Mouse (Mus musculus) small intestine, adult 2 months (tissue): Measurements from ENCODE around the gene Zfp148. TPM values are rescaled to one million over a fixed set of nuclear protein-coding genes. Genes with fewer than 3 reads are reported as not detected.

Source experiments
- H3K27ac ChIP-seq: fragments of 200-500 bp; 2 replicates; pipeline ENCODE4 v1.5.1; 2012; ENCODE audit warnings: low read depth, low read length, control low read depth, inconsistent platforms; ENCODE audit not compliant: insufficient read depth
- H3K27me3 ChIP-seq: fragments of 200-500 bp; 2 replicates; pipeline ENCODE4 v1.6.1; 2012; ENCODE audit warnings: mild to moderate bottlenecking, moderate library complexity, low read length, inconsistent platforms; ENCODE audit not compliant: control insufficient read depth, insufficient read depth
- H3K36me3 ChIP-seq: fragments of 200-500 bp; 2 replicates; pipeline ENCODE4 v1.6.1; 2012; ENCODE audit warnings: mild to moderate bottlenecking, low read length, control low read depth, inconsistent platforms; ENCODE audit not compliant: control insufficient read depth, insufficient read depth
- H3K4me1 ChIP-seq: fragments of 200-500 bp; 2 replicates; pipeline ENCODE4 v1.6.1; 2012; ENCODE audit warnings: low read length, inconsistent platforms, mixed read lengths; ENCODE audit not compliant: control insufficient read depth, insufficient read depth, insufficient read length
- H3K4me3 ChIP-seq: fragments of 200-500 bp; 2 replicates; pipeline ENCODE4 v1.5.1; 2012; ENCODE audit warnings: low read depth, mild to moderate bottlenecking, control low read depth, inconsistent platforms, low read length, moderate library complexity
- CTCF ChIP-seq: fragments of 200-500 bp; IDR thresholded peaks from 2 replicates; pipeline ENCODE4 v1.5.1; 2012; ENCODE audit warnings: low read depth, mild to moderate bottlenecking, control low read depth, inconsistent platforms, low read length, moderate library complexity, mixed read lengths; ENCODE audit not compliant: insufficient replicate concordance, insufficient read length; ENCODE audit errors: extremely low read depth
- POLR2A ChIP-seq: fragments of 200-500 bp; IDR thresholded peaks from 2 replicates; pipeline ENCODE4 v1.6.1; 2012; ENCODE audit warnings: low read depth, mild to moderate bottlenecking, control low read depth, inconsistent platforms, low read length, moderate library complexity
- WGBS: fragments of 180-500 bp; shearing (Covaris S2); methylation state at CpG from one replicate; pipeline ENCODE4 v1.1.7; 2018; 5-methylcytosine and 5-hydroxymethylcytosine counted together
- polyA plus RNA-seq: library from polyadenylated mRNA; depleted of rRNA; stranded (reverse); fragments of >200 nt; gene quantifications from 2 replicates; pipeline ENCODE4 v1.2.3, GENCODE M21; 2012

The Zfp148 gene
- polyA plus RNA-seq, 1 experiment, result 4.0 TPM

DNA sequence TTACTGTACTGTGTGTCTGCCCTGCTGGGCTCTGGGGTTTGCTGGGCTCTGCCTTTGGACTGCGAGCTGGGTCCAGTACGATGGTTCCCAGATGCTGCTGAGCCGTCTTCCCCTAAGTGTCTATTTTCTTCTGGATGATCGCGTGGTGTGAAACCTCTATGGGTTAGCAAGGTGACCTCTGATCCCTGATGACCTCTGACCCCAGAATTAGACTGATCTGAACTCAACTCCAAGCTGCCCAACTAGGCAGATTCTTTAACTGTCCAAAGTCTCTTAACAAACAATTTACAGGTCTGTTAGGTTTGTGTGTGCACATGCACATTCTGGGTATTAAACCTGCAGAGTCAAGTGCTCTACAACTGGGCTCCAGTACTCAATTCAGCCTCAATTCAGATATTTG, 37.5 kb upstream of the Zfp148 start:
- H3K27ac ChIP-seq, result no peak overlapping the region
- H3K4me1 ChIP-seq, result peaks cover 2% of the 10 kb centered on the region
- no peaks in the 10 kb centered on the region for H3K27me3 ChIP-seq
- 83% methylated on average over 5 of the region's 5 CpGs for WGBS
- H3K36me3 ChIP-seq, result no peaks in the 10 kb centered on the region
- TF ChIP-seq POLR2A, result no peak
- TF ChIP-seq CTCF, result no peak
- no peak overlapping the region for H3K4me3 ChIP-seq

DNA sequence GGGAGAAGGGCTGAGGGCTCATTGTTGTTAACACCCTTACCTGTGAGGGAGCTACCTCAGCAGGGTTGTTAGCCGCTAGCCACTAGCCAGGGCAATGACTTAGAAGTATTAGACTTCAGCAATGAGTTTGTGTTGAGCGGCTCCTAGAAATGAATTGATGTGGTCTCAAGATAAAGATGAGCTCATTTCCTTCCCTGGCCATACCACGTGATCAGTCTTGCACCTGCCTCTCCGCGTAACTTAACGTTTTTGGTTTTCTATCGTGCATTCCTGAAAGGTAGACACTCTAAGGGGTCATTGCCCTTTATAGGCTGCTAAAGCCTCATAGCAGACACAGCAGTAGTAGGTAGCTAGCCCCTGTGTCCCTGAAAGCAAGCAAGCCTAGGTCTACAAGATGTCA, 37.0 kb upstream of the Zfp148 start:
- Histone ChIP-seq H3K4me3 (no peak overlapping the region), H3K27ac (no peak overlapping the region), H3K36me3 (no peaks in the 10 kb centered on the region), H3K4me1 (peaks cover 2% of the 10 kb centered on the region), H3K27me3 (no peaks in the 10 kb centered on the region)
- TF ChIP-seq CTCF (no peak), POLR2A (no peak)
- WGBS, result 70% methylated on average over 7 of the region's 7 CpGs

DNA sequence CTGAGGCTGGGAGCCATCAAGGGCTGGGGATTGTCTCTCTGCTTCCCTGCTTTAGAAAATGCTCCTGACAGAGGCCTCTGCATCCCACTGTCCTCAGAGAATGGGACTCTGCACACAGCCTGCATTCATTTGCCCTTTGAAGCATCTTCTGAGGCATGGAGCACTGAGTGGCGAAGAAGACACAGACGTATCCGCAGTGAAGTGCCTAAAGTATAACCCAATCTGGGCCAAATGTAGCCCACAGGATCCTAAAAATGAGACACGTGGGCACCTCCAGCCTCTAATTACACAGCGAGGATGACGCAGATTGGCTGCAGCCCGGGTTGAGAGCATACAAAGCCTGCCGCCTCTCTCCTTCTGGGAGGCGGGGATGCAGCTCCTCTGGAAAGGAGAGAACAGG, 36.3 kb upstream of the Zfp148 start:
- H3K27me3 ChIP-seq, result no peaks in the 10 kb centered on the region
- H3K4me3 ChIP-seq, result peak overlapping the region; percentile 10; the same call in 1 of the 2 replicates
- no peak for TF ChIP-seq CTCF
- TF ChIP-seq POLR2A, result no peak
- 65% methylated on average over 9 of the region's 9 CpGs for WGBS
- peaks cover 2% of the 10 kb centered on the region for H3K4me1 ChIP-seq
- no peaks in the 10 kb centered on the region for H3K36me3 ChIP-seq
- H3K27ac ChIP-seq, result no peak overlapping the region

DNA sequence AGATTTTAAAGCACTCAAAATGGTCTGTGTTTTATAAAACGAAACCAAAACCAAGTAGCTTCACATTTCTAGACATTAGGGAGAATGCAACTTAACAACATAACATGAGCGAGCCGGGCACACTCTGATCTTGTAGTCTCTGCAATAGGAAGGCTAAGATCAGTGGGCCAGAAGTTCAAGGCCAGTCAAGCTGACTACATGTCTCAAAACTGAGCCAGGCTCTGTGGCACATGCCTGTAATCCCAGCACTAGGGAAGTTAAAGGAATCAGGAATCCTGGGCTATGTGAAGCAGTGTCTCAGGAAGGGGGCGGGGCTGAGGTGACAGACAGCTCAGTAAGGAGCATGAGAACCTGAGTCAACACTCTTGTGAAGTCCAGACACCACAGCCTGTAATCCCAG, 35.8 kb upstream of the Zfp148 start:
- WGBS, result 47% methylated on average over 4 of the region's 4 CpGs
- no peaks in the 10 kb centered on the region for H3K27me3 ChIP-seq
- H3K36me3 ChIP-seq, result no peaks in the 10 kb centered on the region
- TF ChIP-seq CTCF (no peak), POLR2A (no peak)
- no peak overlapping the region for H3K27ac ChIP-seq
- peak overlapping the region; percentile 5; the same call in 1 of the 2 replicates for H3K4me3 ChIP-seq
- H3K4me1 ChIP-seq, result peaks cover 2% of the 10 kb centered on the region

DNA sequence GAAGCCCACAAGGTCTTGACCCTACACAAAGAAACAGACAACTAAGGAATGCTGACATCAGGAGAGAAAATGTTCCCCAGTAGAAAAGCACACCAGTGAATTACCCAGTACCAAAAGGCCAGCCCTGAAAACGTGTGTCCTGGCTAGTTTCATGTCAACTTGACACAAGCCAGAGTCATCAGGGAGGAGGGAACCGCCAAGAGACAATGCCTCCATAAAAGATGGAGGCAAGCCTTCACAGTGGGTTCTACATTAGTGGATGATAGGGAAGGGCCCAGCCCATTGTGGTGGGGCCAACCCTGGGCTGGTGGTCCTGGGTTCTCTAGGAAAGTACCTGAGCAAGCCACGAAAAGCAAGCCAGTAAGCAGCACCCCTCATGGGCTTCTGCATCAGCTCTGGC, 34.3 kb upstream of the Zfp148 start:
- no peak overlapping the region for H3K27ac ChIP-seq
- WGBS, result 70% methylated on average over 3 of the region's 3 CpGs
- no peak for TF ChIP-seq CTCF
- no peak for TF ChIP-seq POLR2A

DNA sequence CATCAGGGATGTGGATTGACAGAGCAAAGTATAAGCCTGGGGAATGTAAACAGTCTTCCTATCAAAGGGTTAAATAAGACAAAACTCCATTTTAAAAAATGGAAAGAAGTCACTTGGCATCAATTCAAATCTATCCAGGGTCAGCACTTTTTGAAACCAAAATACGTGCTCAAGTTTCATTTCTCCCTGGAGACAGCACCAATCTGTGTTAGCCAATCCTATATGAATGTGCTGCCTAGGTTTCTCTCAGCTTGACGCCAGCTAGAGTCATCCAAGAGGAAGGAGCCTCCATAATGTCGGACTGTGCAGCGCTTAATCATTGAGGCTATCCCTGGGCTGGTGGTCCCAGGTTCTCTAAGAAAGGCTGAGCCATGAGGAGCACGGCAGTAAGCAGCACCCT, 33.5 kb upstream of the Zfp148 start:
- no peak overlapping the region for H3K4me3 ChIP-seq
- 68% methylated on average over 5 of the region's 5 CpGs for WGBS
- H3K36me3 ChIP-seq, result no peaks in the 10 kb centered on the region
- TF ChIP-seq CTCF (no peak), POLR2A (no peak)
- H3K27ac ChIP-seq, result peak overlapping the region; percentile 44; the same call in 1 of the 2 replicates
- H3K4me1 ChIP-seq, result peaks cover 2% of the 10 kb centered on the region
- H3K27me3 ChIP-seq, result no peaks in the 10 kb centered on the region

More for the DNA sequence above, 34.3 kb upstream of the Zfp148 start:
- Histone ChIP-seq H3K4me3 (no peak overlapping the region), H3K4me1 (peaks cover 2% of the 10 kb centered on the region), H3K27me3 (no peaks in the 10 kb centered on the region), H3K36me3 (no peaks in the 10 kb centered on the region)

DNA sequence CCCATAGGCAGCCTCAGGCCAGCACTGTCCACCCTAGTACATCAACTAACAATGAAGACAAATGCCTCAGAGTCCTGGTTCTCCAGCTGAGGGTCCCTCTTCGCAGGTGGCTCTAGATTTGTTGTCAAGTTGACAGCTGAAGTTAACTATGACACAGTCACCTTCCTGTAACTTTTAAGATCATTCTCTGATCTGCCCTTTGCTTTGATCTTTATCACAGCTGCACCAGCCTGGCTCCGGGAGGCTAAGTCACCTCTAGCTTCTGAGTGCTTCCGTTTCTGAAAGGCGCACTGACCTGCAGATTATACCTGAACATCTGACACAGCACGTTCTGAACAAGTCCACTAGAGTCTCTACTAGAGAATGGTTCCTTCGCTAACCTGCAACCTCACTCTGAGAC, 22.8 kb upstream of the Zfp148 start:
- Histone ChIP-seq H3K27me3 (no peaks in the 10 kb centered on the region), H3K36me3 (no peaks in the 10 kb centered on the region), H3K27ac (no peak overlapping the region), H3K4me1 (no peaks in the 10 kb centered on the region), H3K4me3 (no peak overlapping the region)
- 55% methylated on average over 6 of the region's 6 CpGs for WGBS
- TF ChIP-seq CTCF (no peak), POLR2A (no peak)

DNA sequence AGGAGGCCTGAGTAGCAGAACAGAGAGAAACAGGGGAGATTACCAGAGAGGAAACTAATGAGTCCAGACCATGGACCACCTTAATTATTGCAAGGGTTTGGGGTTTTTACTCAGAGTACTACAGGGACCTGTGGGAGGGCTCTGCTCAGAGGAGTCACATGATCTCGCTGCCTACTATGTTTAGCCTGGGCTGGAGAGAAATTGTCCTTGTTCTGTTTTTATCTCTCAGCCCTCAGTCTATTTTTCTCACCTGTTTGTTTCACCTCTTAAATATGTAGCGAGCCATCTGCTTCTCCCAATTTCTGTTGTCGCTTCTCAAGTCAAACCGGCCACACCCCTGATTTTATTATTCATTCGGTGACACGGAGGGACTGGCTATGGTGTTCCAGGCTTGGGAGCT, 14.9 kb upstream of the Zfp148 start:
- H3K4me3 ChIP-seq, result no peak overlapping the region
- H3K27me3 ChIP-seq, result no peaks in the 10 kb centered on the region
- WGBS, result 68% methylated on average over 6 of the region's 6 CpGs
- peak overlapping the region; percentile 42; the same call in 1 of the 2 replicates for H3K27ac ChIP-seq
- TF ChIP-seq POLR2A, result no peak
- no peaks in the 10 kb centered on the region for H3K36me3 ChIP-seq
- no peaks in the 10 kb centered on the region for H3K4me1 ChIP-seq
